Mouse (Mus musculus) gastrocnemius, postnatal 14 days (tissue): Measurements from ENCODE around the gene Nmi. TPM values are rescaled to one million over a fixed set of nuclear protein-coding genes. Genes with fewer than 3 reads are reported as not detected.
"Not testable (repeated sequence)": the region's sequence is repeated elsewhere in the genome, so short reads cannot be mapped to it uniquely, and the experiment has no call there.

Experiments used
- DNase-seq: peaks from one replicate; pipeline ENCODE4 v3.0.0; 2021; ENCODE audit warnings: mixed read lengths
- intact Hi-C: fragments of 180-260 bp; cut with DNase I; formaldehyde crosslinking; loops from one replicate; pipeline ENCODE4 v1.15.1; 2025; ENCODE audit warnings: low total_unique reads
- long read RNA-seq, 2 experiments: library from polyadenylated mRNA; stranded (forward); transcript quantifications; one replicate each; pipeline ENCODE4 v2.0.0; 2021
- total RNA-seq, 2 experiments: library from RNA; stranded (reverse); gene quantifications; 2 replicates each; pipeline ENCODE4 v1.2.3; 2021

Gene Nmi
- total RNA-seq, result 1 to 10 TPM; 3.4 to 4.3 TPM
- long read RNA-seq, experiment 1, partial matches to known transcripts, result 1 of 1 reads
- long read RNA-seq, experiment 1, other reads (novel, unspliced or antisense), result 0 of 1 reads
- long read RNA-seq, experiment 2, partial matches to known transcripts, result 1 of 6 reads
- long read RNA-seq, experiment 2, other reads (novel, unspliced or antisense), result 0 of 6 reads

DNA sequence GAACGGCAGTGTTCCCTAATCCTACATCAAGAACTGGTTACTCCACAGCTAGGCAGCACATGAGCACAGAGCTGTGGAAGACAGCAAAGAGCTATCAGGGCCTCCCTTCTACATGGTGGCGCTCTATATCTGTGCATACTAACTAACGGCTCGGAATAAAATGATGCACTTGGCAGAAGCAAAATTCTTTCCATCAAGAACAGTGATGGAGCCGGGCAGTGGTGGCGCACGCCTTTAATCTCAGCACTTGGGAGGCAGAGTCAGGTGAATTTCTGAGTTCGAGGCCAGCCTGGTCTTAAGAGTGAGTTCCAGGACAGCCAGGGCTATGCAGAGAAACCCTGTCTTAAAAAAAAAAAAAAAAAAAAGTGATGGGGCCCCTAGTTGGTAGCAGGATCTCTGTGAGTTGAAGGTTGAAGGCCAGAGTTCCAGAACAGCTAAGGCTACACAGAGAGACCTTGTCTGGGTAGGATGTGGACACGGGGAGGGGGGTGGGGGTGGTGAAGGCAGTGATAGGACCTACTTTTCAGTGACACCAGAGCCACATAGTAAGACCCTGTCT is at the start of gene Nmi:
Gene Nmi (minus strand): TSS at position 85 of the 559 bp plus-strand sequence.
- no peak for DNase-seq
- intact Hi-C loops, result no loop called here

DNA sequence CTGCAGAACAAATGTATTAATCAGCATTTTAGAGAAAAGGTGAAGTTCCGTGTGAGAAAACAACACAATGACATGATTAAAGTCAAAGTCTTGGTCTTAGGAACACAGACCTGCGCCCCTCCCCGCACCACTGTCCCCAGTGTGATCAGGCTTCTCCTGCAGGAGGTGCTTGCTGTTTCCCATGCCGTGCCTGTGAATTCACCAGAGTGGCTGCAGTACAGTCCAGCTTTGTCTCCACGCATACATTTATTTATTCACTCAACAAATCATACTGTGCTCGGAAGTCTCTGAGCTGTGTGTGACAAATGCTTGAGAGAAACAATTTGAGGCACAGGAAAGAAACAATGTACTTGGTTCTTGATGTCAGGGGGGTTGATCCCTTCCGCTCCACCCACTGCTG is 43.1 kb upstream of the Nmi start:
- intact Hi-C loops, result no loop called here
- no peak for DNase-seq

DNA sequence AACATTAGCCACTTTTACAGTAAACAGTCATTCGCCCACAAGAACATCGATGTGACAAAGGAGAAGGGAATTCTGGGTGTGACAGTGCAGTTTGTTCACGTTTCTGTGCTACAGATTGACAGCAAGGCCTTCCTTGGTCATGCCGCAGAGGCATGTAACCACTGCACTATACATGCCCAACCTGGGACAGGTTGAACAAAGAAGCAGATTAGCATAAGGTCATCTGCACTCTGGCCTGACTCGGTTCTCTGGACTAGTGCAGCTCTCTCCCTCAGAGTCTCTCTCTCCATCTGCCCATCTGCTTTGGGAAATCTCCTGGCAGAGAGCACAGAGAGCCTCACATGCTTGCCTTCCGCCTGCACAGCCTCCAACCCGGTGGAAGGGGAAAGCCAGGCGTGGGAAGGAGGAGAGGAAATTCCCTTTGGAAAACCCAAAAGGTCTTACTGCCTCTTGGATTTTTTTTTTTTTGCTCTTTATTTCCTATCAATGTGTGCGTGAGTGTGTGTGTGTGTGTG is 40.1 kb upstream of the Nmi start:
- intact Hi-C loops, result no loop called here
- peak; percentile 24 for DNase-seq

DNA sequence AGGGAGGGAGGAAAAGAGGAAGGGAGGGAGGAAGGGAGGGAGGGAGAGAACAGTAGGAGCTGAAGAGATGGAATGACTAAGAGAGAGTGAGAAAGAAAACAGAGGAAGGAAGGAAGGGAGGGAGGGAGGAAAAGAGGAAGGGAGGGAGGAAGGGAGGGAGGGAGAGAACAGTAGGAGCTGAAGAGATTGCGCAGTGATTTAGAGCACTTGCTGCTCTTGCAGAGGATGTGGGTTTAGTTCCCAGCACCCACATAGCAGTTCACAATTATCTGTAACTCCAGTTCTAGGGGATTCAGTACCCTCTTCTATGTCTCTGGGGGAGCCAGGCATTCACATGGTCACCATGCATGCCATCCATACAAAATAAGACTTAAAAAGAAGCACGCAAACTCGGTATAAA is 38.5 kb upstream of the Nmi start:
- intact Hi-C loops, DNase-seq: not testable (repeated sequence)

DNA sequence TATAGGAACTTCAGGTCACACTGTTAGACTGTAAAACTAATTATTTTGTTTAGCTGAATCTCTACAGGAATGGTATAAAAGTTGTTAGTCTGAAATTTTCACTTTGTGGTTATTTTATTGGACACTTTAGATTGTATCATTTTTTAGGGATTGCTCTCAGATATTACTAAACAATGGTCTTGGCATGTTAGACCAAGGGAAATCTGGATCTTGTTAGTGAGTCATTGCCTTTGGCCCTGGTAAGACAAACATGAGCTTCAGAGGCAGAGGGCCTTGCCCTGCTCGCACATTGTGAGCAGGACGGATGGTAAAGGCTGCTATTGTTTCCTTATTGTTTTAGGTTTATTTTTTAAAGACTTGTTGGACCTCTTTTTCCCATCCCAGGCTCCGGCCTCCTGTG is 33.1 kb upstream of the Nmi start:
- intact Hi-C loops, result no loop called here
- DNase-seq, result no peak

DNA sequence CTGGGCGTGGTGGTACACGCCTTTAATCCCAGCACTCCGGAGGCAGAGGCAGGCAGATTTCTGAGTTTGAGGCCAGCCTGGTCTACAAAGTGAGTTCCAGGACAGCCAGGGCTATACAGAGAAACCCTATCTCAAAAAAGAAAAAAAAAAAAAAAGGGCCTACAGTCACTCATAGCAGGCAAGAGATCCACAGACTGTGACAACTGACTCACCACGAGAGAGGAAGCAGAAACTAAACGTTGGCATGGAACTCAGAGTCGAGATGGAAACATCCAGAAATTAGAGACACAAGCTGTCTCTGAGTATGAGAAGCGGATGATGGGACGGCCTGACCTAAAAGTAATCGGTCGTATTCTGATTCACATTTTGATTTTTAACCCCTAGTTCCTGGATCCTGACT is 29.0 kb upstream of the Nmi start:
- DNase-seq, intact Hi-C loops: not testable (repeated sequence)

DNA sequence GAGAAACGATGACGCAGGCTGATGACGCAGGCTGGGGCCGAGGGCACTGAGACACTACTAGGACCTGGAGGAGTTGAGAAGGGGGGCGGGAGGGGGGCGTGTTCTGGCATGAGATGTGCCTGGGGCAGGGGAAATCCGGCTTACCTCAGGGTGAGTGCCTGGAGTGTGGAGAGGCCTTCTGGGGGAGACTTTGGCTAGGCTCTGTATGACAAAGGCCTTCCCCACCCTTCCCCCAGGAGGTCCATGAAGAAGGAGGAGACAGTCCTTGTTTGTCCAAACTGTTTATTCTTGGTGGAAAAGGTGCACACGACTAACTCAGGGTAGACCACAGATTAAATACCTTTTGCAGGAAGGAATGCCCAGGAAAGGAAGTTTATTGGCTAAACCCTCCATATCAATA is 28.2 kb upstream of the Nmi start:
- no peak for DNase-seq
- intact Hi-C loops, result no loop called here

DNA sequence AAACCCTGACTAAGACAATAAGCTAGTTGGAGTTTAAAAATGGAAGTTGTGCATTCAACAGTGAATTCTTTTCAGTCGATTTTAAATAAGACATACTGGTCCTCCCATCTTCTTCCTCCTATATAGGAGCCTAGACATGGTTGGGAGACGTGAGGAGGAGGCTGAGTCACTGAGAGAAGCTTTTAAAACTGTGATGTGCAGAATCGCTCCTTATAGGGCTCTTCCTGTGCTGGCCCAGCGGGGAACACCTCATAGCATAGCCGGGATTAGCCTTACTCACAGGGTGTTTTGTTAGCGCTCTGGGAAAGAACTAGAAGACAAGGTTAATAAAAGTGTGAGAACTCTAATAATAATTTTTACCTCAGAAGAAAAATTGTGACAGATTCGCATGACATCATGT is 26.7 kb upstream of the Nmi start:
- DNase-seq, result no peak
- intact Hi-C loops, result no loop called here

DNA sequence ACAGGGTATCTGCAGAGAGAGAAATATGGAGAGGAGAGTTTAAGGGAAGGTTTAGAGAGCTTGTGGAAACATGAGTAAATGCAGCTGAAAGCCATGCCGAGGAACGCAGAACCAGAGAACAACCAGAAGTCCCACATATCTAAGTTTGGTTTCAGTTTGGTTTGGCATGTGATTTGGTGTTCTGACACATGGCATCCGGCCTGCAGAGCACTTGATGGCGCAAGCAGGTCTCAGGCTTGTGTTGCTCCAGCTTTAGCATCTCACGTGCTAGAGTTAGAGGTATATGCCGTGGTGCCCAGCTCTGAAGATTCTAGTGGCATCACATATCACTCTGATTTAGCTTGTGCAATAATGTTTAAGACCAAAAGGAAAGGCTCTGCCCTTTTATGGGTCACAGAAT is 18.2 kb upstream of the Nmi start:
- DNase-seq, result no peak
- intact Hi-C loops, result no loop called here

DNA sequence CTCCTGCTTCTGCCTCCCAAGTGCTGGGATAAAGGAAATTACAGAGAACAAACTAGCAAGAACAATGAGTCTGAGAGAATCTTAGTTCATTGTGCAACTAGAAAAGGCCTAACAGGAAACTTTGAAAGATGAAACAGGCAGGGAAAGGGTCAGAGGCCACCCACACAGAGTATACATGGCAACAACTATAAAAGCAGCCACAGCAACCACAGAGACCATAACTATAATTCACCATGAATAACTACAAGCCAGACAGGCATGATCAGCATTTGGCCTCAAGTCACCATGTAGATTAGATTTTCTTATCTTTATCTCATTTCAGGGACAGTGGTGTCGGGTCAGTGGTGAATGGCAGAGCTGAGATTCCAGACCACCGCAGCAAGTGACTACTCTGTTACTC is 16.3 kb upstream of the Nmi start:
- intact Hi-C loops, result no loop called here
- DNase-seq, result no peak

DNA sequence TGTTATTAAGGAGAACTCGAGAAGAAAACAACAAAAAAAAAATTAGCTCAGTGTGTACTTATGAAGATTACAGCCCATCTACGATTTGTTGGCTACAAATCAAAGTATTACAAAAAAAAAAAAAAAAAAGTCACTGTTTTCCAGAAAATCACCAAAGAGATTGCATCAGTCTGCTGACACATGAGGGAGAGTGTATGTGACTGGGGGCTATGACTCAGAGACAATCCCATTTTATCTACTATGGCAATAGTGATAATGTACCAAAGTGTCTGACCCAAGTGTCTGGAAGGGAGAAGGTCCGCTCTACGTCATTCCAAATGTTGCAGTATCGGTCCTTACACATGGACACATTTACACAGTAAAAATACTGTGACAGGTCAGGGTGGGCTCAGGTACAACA is 13.4 kb upstream of the Nmi start:
- intact Hi-C loops, result no loop called here
- DNase-seq, result no peak

DNA sequence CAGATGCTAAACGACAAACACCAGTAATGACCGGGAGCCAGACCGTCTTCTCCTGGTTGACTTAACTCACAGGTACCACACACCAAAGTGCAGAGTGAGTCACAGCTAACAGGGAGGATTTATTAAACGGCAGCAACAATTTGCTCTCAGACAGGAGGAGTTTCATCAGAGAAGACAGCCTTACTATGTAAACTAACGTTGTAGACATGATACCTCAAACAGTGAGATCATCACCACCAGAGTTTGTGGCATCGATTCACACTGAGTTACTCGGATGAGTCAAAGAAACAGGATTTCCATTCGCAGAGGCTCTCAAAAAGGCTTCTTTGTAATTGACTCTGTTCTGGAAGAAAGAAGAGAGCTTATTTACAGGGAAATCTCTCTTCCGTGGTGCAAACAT is 12.9 kb upstream of the Nmi start:
- intact Hi-C loops, result no loop called here

DNA sequence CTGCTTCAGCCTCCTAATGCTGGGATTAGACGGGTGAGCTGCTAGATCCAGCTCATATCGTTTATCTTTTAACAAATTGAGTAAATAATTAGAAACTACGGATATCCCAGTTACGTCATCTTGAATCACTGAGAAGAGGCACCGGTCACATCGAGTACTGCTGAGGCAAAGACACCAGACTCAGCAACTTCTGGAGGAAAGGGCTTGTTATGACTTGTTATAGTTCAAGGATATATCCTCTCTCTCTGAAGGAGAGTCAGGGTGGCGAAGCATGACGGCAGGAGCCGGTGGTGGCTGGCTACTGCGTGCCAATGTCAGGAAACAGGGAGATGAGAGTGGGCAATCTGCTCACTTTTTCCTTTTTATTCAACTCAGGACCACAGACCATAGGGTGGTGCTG is 11.9 kb upstream of the Nmi start:
- intact Hi-C loops, result no loop called here
- DNase-seq, result no peak

More for the DNA sequence above, 12.9 kb upstream of the Nmi start:
- DNase-seq, result no peak

DNA sequence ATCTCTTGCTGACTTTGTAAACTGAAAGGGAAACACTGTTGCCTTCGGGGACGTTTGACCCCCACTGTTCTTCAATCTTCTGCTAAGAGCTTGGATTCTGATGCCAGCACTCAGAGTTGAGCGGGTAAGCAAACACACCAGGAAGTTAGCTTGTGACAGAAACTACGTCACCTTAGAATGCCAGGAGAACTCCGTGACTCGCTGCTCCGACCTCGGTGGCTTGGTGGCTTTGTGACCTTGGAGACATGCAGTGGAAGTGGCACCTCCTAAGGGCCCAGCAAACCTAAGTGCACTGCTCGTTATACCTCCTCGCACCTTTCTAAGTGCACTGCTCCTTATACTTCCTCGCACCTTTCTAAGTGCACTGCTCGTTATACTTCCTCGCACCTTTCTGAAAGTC is 9.0 kb upstream of the Nmi start:
- DNase-seq, result no peak
- intact Hi-C loops, result no loop called here

DNA sequence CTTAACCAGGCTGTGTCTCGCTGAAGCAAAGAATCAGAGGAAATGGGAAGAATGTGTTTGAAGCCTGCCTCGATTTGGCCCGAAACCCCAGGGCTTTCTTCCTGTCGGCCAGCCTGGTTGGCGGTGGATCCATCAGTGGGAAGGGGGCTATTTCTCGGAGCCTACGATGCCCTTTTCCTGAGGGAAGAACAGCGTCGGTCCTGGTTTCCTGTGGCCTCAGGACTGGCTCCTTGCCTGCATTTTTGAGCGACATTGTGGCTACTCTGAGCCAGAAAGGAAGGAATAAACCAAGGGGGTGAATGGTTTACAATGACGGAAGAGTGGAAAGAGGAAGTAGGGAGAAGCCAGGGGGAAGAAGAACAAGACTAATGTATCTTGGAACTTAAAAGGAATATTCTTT is 8.3 kb upstream of the Nmi start:
- DNase-seq, result peak; percentile 14
- intact Hi-C loops, result no loop called here

DNA sequence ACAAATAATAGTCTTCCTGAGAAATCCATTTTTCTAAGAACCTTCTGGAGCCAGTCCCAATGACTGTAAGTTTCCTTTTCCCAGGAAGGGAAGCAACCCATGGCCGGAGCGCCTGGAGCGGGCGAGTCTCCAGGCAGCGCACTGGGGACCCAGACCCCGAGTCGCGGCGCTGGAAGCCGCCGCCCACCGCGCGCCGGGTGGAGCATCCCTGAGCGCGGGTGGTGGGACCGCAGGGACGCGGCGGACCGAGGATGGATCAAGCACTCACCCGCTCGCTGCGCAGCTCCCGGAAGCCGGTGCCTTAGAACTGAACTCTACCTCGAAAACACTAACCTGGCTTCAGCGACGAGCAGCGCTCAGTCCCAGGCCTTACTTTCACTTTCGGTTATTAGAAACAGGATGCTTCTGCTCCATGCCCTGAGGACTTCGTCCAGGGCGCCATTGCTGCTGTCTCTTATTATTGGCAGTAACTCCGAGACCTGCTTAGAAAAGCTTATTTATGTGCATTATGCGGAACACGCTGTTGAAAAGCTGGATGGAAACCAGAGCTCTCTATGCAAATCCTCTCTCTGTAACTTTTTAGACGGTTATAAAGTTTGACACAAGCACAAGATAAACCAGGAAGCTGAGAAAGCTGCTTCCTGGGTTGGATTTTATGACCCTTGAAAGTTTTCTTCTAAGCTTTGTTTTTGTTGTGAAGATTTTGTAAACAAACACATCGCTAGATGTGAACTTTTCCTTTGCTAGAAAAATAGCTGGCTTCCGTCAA is 469 bp downstream of the Nmi start:
- intact Hi-C loops, result no loop called here
- DNase-seq, result peak; percentile 56

DNA sequence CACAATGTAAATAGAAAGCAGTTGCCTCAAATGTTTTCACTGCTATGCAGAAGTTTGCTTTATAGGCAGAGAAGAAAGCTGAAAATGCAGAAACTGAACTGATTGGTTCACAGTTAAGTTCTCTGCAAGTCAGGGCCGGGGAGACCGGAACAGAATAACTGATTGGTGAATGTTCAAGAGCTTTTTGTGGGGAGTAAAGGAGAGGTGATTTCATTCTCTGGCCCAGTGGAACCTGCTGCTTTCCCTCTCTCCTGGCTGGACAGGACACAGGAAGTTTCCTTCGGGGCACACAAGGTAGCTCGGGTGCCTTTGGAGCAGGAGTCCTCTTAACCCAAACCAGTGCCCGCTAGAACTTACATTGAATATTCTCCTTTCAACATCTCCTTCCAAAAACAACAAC is 1.2 kb downstream of the Nmi start:
- intact Hi-C loops, result no loop called here
- DNase-seq, result no peak

DNA sequence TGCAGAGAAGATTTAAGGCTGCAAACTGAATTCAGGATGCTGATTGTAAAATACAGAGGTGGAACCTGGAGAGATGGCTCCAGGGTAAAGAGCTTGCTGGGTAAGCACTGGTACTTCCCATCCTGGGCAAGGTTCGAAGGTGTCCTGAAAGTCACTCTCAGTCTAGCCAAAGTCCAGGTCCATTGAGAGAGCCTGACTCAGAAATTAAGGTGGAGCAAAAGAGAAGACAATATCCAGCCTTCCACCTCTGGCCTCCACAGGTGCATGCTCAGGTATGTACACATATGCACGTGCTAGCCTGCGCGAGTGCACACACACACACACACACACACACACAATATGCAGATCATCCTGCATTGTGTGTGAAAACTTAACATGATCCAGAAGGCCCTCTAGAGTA is 2.4 kb downstream of the Nmi start:
- DNase-seq, result no peak
- intact Hi-C loops, result no loop called here

DNA sequence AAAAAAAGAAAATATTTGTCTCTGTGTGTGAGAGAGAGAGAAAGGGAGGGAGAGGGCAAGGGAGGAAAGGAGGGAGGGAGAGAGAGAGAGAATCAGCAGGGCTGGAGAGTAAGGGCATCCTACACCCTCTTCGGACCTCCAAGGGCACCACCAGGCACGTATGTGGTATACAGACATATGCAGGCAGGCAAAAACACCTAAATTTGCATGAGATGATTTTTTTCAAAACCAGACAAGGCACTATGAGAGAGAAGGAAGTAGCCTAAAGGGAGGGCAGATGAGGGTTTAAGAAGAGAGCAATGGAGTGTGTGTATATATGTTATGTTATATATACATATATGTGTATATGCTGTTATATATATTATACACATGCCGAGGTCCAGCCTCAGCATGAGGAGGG is 6.0 kb downstream of the Nmi start:
- DNase-seq, result no peak
- intact Hi-C loops, result no loop called here

DNA sequence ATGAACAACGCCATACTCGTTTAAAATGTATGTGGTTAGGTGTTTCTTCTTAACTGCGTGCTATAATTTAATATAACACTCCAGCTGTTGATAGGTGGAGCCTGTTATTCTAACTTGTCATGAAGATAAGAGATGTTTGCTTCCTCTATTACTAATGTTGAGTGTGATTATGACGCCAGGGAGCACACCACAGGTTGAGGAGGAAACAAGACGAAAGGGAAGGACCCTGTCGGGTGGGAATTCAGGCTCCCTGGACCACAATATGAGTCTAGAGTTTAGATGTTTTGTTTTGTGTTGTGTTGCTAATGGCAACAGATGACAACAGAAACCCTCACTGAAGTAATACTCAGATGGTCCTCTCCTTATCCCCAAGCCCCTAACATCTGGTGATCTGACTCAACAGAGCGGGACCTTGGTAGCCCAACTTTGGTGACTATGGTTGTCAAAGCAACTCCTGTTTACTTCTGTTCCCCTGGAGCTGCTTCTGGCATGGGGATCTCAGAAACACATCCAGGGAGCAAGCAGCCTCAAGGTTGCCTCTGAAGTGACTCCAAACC is 19.6 kb downstream of the Nmi start:
- intact Hi-C loops, result no loop called here
- DNase-seq, result no peak

DNA sequence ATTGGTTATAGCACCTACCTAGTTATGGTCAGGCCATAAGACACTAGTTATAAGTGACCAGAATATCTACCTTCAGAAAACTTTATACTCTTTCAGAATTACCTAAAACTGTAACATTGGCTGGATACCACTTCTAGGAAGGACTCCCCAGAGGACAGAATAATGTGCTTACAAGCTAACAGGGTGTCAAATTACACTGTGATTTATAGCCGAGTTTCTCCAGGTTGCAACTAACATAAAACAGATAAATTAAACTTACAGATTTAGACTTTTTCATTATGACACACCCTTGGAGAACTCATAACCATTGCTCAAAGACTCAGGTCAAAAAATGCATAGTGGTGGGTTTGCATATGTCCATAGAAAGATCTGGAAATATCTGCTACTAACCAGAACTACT is 22.4 kb downstream of the Nmi start:
- intact Hi-C loops, result no loop called here

More for the DNA sequence above, 22.4 kb downstream of the Nmi start:
- no peak for DNase-seq
